Comparison of ENCODE assay signal across 9 mouse cellular contexts in the genomic region with DNA sequence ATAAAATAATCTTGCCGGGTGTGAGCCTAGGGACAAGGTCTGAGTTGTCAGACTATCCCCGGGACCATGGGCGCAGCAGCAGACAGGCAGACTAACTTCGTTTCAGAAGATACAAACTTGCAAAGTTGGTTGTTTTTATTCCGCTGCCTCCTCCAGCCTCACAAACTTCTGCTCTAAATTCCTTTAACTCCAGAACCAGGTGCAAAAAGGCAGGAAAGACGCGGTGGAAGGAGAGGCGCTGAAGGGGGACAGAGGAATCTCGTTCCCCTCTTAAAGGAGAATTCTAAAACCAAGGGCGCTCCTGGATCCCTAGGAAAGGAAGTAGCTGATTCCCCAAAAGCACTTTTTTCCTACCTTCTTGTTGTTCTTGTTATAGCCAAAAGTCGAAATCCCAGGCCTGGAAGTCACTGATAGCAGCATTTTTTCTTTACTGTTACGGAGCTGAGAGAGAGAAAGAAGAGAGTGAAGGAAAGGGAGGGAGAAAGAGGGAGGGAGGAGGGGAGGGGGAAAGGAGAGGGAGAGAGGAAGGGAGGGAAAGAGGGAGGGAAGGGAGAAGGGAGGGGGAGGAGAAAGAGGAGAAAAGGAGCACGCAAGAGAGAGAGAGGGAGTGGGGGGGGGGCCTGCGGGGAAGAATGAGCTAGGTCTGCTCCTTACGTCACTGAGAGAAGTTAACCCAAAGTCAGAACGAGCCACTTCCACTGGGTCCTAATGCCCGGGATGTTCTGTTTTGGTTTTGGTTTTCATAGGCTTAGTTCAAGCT. TPM values are rescaled to one million over a fixed set of nuclear protein-coding genes. Genes with fewer than 3 reads are reported as not detected.
DNase-seq lines count a peak whose midpoint lies in the region; ATAC-seq and TF ChIP-seq lines count a peak whose summit lies in the region.
"Had no signal": no experiment of that assay in that cellular context is flagged by ENCODE, and none has a peak within 500 bp of the region (broad histone marks: within the 10 kb centered on the region; RNA-seq: fewer than 3 reads in every experiment).

No protein-coding gene starts in this region.

- intact Hi-C loops in heart, postnatal 25 days (cut with DNase I), result loop anchor here (2.0 kb wide), 1 partner anchor 79 kb away; no protein-coding TSS in a partner anchor

- peak overlapping the region; percentile 59 for H3K4me2 ChIP-seq in forebrain, embryonic 12.5 days
- peak overlapping the region; percentile 60 for H3K4me2 ChIP-seq in neural tube, embryonic 13.5 days

- peak overlapping the region; percentile 81 to 83 for H3K4me3 ChIP-seq in ES-E14 (ENCODE audit: insufficient read depth in 1 of 2, low read depth in 1 of 2, low read length in 2 of 2, poor library complexity in 1 of 2, severe bottlenecking in 1 of 2)
- H3K4me3 ChIP-seq in forebrain, embryonic 12.5 days (replicated peaks), result peak overlapping the region; percentile 54
- peak overlapping the region; percentile 48 for H3K4me3 ChIP-seq in neural tube, embryonic 13.5 days

- H3K27me3 ChIP-seq in forebrain, embryonic 12.5 days, result no peaks in the 10 kb centered on the region
- no peaks in the 10 kb centered on the region for H3K27me3 ChIP-seq in neural tube, embryonic 13.5 days

- H3K9ac ChIP-seq in ES-E14 (ENCODE audit: insufficient read depth, low read depth, low read length, poor library complexity, severe bottlenecking), result peak overlapping the region; percentile 81
- H3K9ac ChIP-seq in forebrain, embryonic 12.5 days, result peak overlapping the region; percentile 72
- peak overlapping the region; percentile 68 for H3K9ac ChIP-seq in neural tube, embryonic 13.5 days

- no peak for DNase-seq in ES-E14 (ENCODE audit: low read depth, low spot score)
- peak; percentile 71 for DNase-seq in c-Kit-positive CD71-positive TER-119-negative erythroid progenitor cells, embryonic 14.5 days (ENCODE audit: low read depth)
- peak; percentile 30 for DNase-seq in heart, postnatal 25 days (ENCODE audit: low spot score)
- DNase-seq in kidney, postnatal 4 days, result peak; percentile 77 to 85
- peak; percentile 72 to 81 for DNase-seq in lung, adult 18-20 months
- DNase-seq in testis, postnatal 14 days (ENCODE audit: low spot score), result peak; percentile 67

- in situ Hi-C loops in ES-E14 (cut with MboI; ENCODE audit: low sequenced_read_pairs in 2 of 2, unreplicated experiment in 2 of 2), result no loop called here

- 0% methylated on average over 17 of the region's 17 CpGs for whole genome bisulfite sequencing in forebrain, embryonic 12.5 days
- under 1% methylated on average over 17 of the region's 17 CpGs for WGBS in neural tube, embryonic 13.5 days

- H3K4me1 ChIP-seq in ES-E14 (ENCODE audit: control insufficient read depth in 2 of 2, insufficient read depth in 2 of 2, low read length in 2 of 2, poor library complexity in 1 of 2), result peaks cover 2 to 12% of the 10 kb centered on the region in 2 experiments
- H3K4me1 ChIP-seq in forebrain, embryonic 12.5 days, result peaks cover 25% of the 10 kb centered on the region
- H3K4me1 ChIP-seq in neural tube, embryonic 13.5 days (replicated peaks), result peaks cover 31% of the 10 kb centered on the region

- H3K9me3 ChIP-seq in ES-E14 (ENCODE audit: control insufficient read depth, insufficient read depth, low read depth, low read length), result no peaks in the 10 kb centered on the region
- no peaks in the 10 kb centered on the region for H3K9me3 ChIP-seq in forebrain, embryonic 12.5 days
- no peaks in the 10 kb centered on the region for H3K9me3 ChIP-seq in neural tube, embryonic 13.5 days

- ATAC-seq in forebrain, embryonic 12.5 days (ENCODE audit: low FRiP score), result peak; percentile 83
- peak; percentile 87 for ATAC-seq in neural tube, embryonic 13.5 days (ENCODE audit: low read depth)

- H3K36me3 ChIP-seq in ES-E14 (ENCODE audit: control insufficient read depth, insufficient read depth, low read length, poor library complexity, severe bottlenecking), result no peaks in the 10 kb centered on the region
- no peaks in the 10 kb centered on the region for H3K36me3 ChIP-seq in forebrain, embryonic 12.5 days (replicated peaks)
- no peaks in the 10 kb centered on the region for H3K36me3 ChIP-seq in neural tube, embryonic 13.5 days

- peak overlapping the region; percentile 58; the same call in 1 of the 2 replicates for H3K27ac ChIP-seq in ES-E14 (ENCODE audit: insufficient read depth, low read depth, low read length, poor library complexity, severe bottlenecking)
- H3K27ac ChIP-seq in forebrain, embryonic 12.5 days, result peak overlapping the region; percentile 54
- peak overlapping the region; percentile 75 for H3K27ac ChIP-seq in neural tube, embryonic 13.5 days (replicated peaks)

TF ChIP-seq in ES-E14, 5 proteins besides CTCF, POLR2A, EP300 and RAD21:
- no peak for TF ChIP-seq ZC3H11A (IDR thresholded peaks at IDR 0.05; ENCODE audit: borderline replicate concordance, low read depth, low read length)
- no peak for TF ChIP-seq CHD2 (IDR thresholded peaks at IDR 0.05; ENCODE audit: low read depth, low read length)
- no peak for TF ChIP-seq HCFC1 (IDR thresholded peaks at IDR 0.05; ENCODE audit: borderline replicate concordance, insufficient read depth, low read length)
- no peak for TF ChIP-seq MAFK (IDR thresholded peaks at IDR 0.05; ENCODE audit: insufficient read depth, low read depth, low read length)
- TF ChIP-seq ZNF384 (IDR thresholded peaks at IDR 0.05; ENCODE audit: low read depth, low read length), result no peak

RNA-seq across cellular contexts. Expression of a gene that starts 3.9 kb away (rescaled TPM):
- 23.2 and 30.8 TPM in 2 replicates for total RNA-seq in ES-E14 (2012; rRNA removed)
- polyA plus RNA-seq in forebrain, embryonic 12.5 days (2016; fragmentation: Nextera tagmentation; extraction: Ambion mirVana), result 19.2 and 20.3 TPM in 2 replicates
- 10 to 100 TPM; 82.2 to 88.4 TPM for total RNA-seq in heart, postnatal 25 days (2021)
- 12.4 and 12.7 TPM in 2 replicates for polyA plus RNA-seq in neural tube, embryonic 13.5 days (2015; fragmentation: Nextera tagmentation; extraction: Ambion mirVana)

RNA-seq across cellular contexts. Expression of a gene that starts 18.1 kb away (rescaled TPM):
- 21.9 and 40.7 TPM in 2 replicates for total RNA-seq in ES-E14 (2012; rRNA removed)
- polyA plus RNA-seq in forebrain, embryonic 12.5 days (2016; fragmentation: Nextera tagmentation; extraction: Ambion mirVana), result 0.94 and 1.3 TPM in 2 replicates
- total RNA-seq in heart, postnatal 25 days (2021), result 1 to 10 TPM in 1 of 2 experiments, under 1 TPM in 1; 0.94 to 1.1 TPM
- 1.1 and 1.7 TPM in 2 replicates for polyA plus RNA-seq in neural tube, embryonic 13.5 days (2015; fragmentation: Nextera tagmentation; extraction: Ambion mirVana)

RNA-seq across cellular contexts. Expression of a gene that starts 35.4 kb away (rescaled TPM):
- 22.1 and 24.9 TPM in 2 replicates for total RNA-seq in ES-E14 (2012; rRNA removed)
- polyA plus RNA-seq in forebrain, embryonic 12.5 days (2016; fragmentation: Nextera tagmentation; extraction: Ambion mirVana), result 21.1 and 21.8 TPM in 2 replicates
- total RNA-seq in heart, postnatal 25 days (2021), result 10 to 100 TPM; 42.8 to 45.5 TPM
- 21.3 and 21.5 TPM in 2 replicates for polyA plus RNA-seq in neural tube, embryonic 13.5 days (2015; fragmentation: Nextera tagmentation; extraction: Ambion mirVana)

RNA-seq across cellular contexts. Expression of a gene that starts 49.5 kb away (rescaled TPM):
- total RNA-seq in ES-E14 (2012; rRNA removed), result 2.8 and 6.8 TPM in 2 replicates
- polyA plus RNA-seq in forebrain, embryonic 12.5 days (2016; fragmentation: Nextera tagmentation; extraction: Ambion mirVana), result 0.18 and 0.42 TPM in 2 replicates
- total RNA-seq in heart, postnatal 25 days (2021), result not detected
- not detected in 2 replicates for polyA plus RNA-seq in neural tube, embryonic 13.5 days (2015; fragmentation: Nextera tagmentation; extraction: Ambion mirVana)
- total RNA-seq: left cerebral cortex, adult 8-10 months had no signal

RNA-seq across cellular contexts. Expression of a gene that starts 55.7 kb away (rescaled TPM):
- 69.7 and 106 TPM in 2 replicates for total RNA-seq in ES-E14 (2012; rRNA removed)
- polyA plus RNA-seq in forebrain, embryonic 12.5 days (2016; fragmentation: Nextera tagmentation; extraction: Ambion mirVana), result 74.7 and 77.3 TPM in 2 replicates
- total RNA-seq in heart, postnatal 25 days (2021), result 1 to 10 TPM; 7.7 to 8.8 TPM
- polyA plus RNA-seq in neural tube, embryonic 13.5 days (2015; fragmentation: Nextera tagmentation; extraction: Ambion mirVana), result 24.0 and 31.2 TPM in 2 replicates

Comparison
In these comparisons a context has a peak if more than half of its experiments do, and no peak if none do; other contexts are left out.
1. RNA of a gene that starts 18.1 kb away (total RNA-seq): 21.9 to 40.7 TPM in ES-E14; 0.94 to 1.1 TPM in heart, postnatal 25 days; every median in the first group is over 10 times any median in the second.
2. Peak in every context shown above with its lines, with median percentiles within 50 percentile points of each other: H3K27ac ChIP-seq, H3K4me3 ChIP-seq and H3K9ac ChIP-seq.